In genomic region chr2:5950766-5951595, GRCm38 (mm10) we compare ENCODE assay signal across 8 mouse cellular contexts. TPM values are rescaled to one million over a fixed set of nuclear protein-coding genes. Genes with fewer than 3 reads are reported as not detected.
DNase-seq lines count a peak whose midpoint lies in the region; ATAC-seq and TF ChIP-seq lines count a peak whose summit lies in the region.

TSS of gene Upf2 (plus strand) at chr2:5951469.

- peak within 1 kb of the TSS; percentile 79 to 90 for H3K4me3 ChIP-seq in MEL (ENCODE audit: control insufficient read depth in 1 of 2, insufficient read depth in 1 of 2, low read depth in 2 of 2, low read length in 2 of 2)
- peak within 1 kb of the TSS; percentile 82 for H3K4me3 ChIP-seq in cerebellum, adult 2 months (replicated peaks; ENCODE audit: insufficient read depth, low read depth, low read length)
- peak within 1 kb of the TSS; percentile 94 for H3K4me3 ChIP-seq in forebrain, postnatal 0 days (ENCODE audit: low read depth, low read length)
- peak within 1 kb of the TSS; percentile 90 for H3K4me3 ChIP-seq in lung, embryonic 15.5 days

- DNase-seq in MEL (ENCODE audit: low read depth, low spot score) = peak; percentile 98
- DNase-seq in cerebellum, adult 2 months = peak; percentile 95 to 96
- DNase-seq in forebrain, postnatal 0 days = peak; percentile 98
- DNase-seq in heart, postnatal 4 days = peak; percentile 96
- DNase-seq in layer of hippocampus, adult 8-10 months (ENCODE audit: low spot score in 2 of 2) = peak; percentile 92 to 95
- DNase-seq in ovary, adult 18-20 months (ENCODE audit: low spot score) = peak; percentile 95
- peak; percentile 97 for DNase-seq in thymus, postnatal 0 days (ENCODE audit: low spot score)

- peaks cover 29% of the 10 kb centered on the region for H3K79me2 ChIP-seq in MEL (ENCODE audit: control insufficient read depth, insufficient read depth, low read length, poor library complexity)

- H3K27ac ChIP-seq in MEL (ENCODE audit: control insufficient read depth, low read depth, low read length) = peak within 1 kb of the TSS; percentile 90
- peak within 1 kb of the TSS; percentile 97 for H3K27ac ChIP-seq in cerebellum, adult 2 months (ENCODE audit: insufficient read depth, low read length)
- H3K27ac ChIP-seq in forebrain, postnatal 0 days (ENCODE audit: low read depth, low read length) = peak within 1 kb of the TSS; percentile 68
- peak within 1 kb of the TSS; percentile 76 for H3K27ac ChIP-seq in lung, embryonic 15.5 days

- peak; percentile 97 for ATAC-seq in forebrain, postnatal 0 days
- ATAC-seq in lung, embryonic 15.5 days (ENCODE audit: borderline replicate concordance, extremely low read depth, low FRiP score, low TSS enrichment) = peak; percentile 96

- no peak for TF ChIP-seq EP300 in MEL (IDR thresholded peaks at IDR 0.05; ENCODE audit: low read depth in 1 of 2, low read length in 2 of 2)

- peak within 1 kb of the TSS; percentile 91 for H3K9ac ChIP-seq in MEL (ENCODE audit: control insufficient read depth, low read depth, low read length, poor library complexity, severe bottlenecking)
- H3K9ac ChIP-seq in forebrain, postnatal 0 days = peak within 1 kb of the TSS; percentile 80
- H3K9ac ChIP-seq in lung, embryonic 15.5 days = peak within 1 kb of the TSS; percentile 93

- peak within 1 kb of the TSS; percentile 82 for H3K4me2 ChIP-seq in forebrain, postnatal 0 days (ENCODE audit: low read depth)
- peak within 1 kb of the TSS; percentile 80 for H3K4me2 ChIP-seq in lung, embryonic 15.5 days

- no peak for TF ChIP-seq RAD21 in MEL (IDR thresholded peaks at IDR 0.05; ENCODE audit: low read depth, low read length)

- peak; percentile 37 to 83; a peak in 3 of 4 replicates for TF ChIP-seq POLR2A in MEL (IDR thresholded peaks at IDR 0.05; ENCODE audit: control insufficient read depth in 1 of 2, insufficient read depth in 1 of 2, low read depth in 1 of 2, low read length in 2 of 2, poor library complexity in 1 of 2)
- TF ChIP-seq POLR2A in cerebellum, adult 2 months (IDR thresholded peaks at IDR 0.05; ENCODE audit: borderline replicate concordance, insufficient read depth, low read length) = peak; percentile 51

- H3K36me3 ChIP-seq in MEL (ENCODE audit: control insufficient read depth in 1 of 2, insufficient read depth in 2 of 2, low read length in 2 of 2) = peaks cover 6 to 19% of the 10 kb centered on the region in 2 experiments; a peak in 3 of 4 replicates
- no peaks in the 10 kb centered on the region for H3K36me3 ChIP-seq in forebrain, postnatal 0 days (ENCODE audit: insufficient read depth)
- no peaks in the 10 kb centered on the region for H3K36me3 ChIP-seq in lung, embryonic 15.5 days

- H3K4me1 ChIP-seq in MEL (ENCODE audit: control insufficient read depth in 1 of 2, insufficient read depth in 2 of 2, low read length in 2 of 2) = peaks cover 5 to 12% of the 10 kb centered on the region in 2 experiments
- no peaks in the 10 kb centered on the region; the same call in 1 of the 2 replicates for H3K4me1 ChIP-seq in cerebellum, adult 2 months (ENCODE audit: control insufficient read depth, insufficient read depth, low read length)
- H3K4me1 ChIP-seq in forebrain, postnatal 0 days (ENCODE audit: insufficient read depth) = peaks cover 3% of the 10 kb centered on the region; the same call in 1 of the 2 replicates
- peaks cover 16% of the 10 kb centered on the region; the same call in 1 of the 2 replicates for H3K4me1 ChIP-seq in lung, embryonic 15.5 days

- no peaks in the 10 kb centered on the region for H3K9me3 ChIP-seq in MEL (replicated peaks; ENCODE audit: insufficient read depth, low read length)
- H3K9me3 ChIP-seq in forebrain, postnatal 0 days (ENCODE audit: low read length) = no peaks in the 10 kb centered on the region
- no peaks in the 10 kb centered on the region for H3K9me3 ChIP-seq in lung, embryonic 15.5 days

- peak in 1 of 3 experiments; percentile 19; a peak in 2 of 6 replicates for TF ChIP-seq CTCF in MEL (IDR thresholded peaks at IDR 0.05 in 2 of 3, conservative IDR thresholded peaks at IDR 0.05 in 1 of 3; ENCODE audit: control insufficient read depth in 1 of 3, insufficient read depth in 1 of 3, low read depth in 2 of 3, low read length in 3 of 3, poor library complexity in 1 of 3, severe bottlenecking in 1 of 3)
- TF ChIP-seq CTCF in cerebellum, adult 2 months (IDR thresholded peaks at IDR 0.05; ENCODE audit: borderline replicate concordance, insufficient read depth, low read depth, low read length) = no peak
- peak; percentile 35; the same call in 1 of the 2 replicates for TF ChIP-seq CTCF in forebrain, postnatal 0 days (IDR thresholded peaks at IDR 0.05; ENCODE audit: low read depth)

- no peaks in the 10 kb centered on the region for H3K27me3 ChIP-seq in MEL (ENCODE audit: control insufficient read depth in 1 of 2, insufficient read depth in 2 of 2, low read length in 2 of 2)
- no peaks in the 10 kb centered on the region for H3K27me3 ChIP-seq in cerebellum, adult 2 months (ENCODE audit: control insufficient read depth, insufficient read depth, low read length)
- H3K27me3 ChIP-seq in forebrain, postnatal 0 days (ENCODE audit: insufficient read depth, low read length) = no peaks in the 10 kb centered on the region
- no peaks in the 10 kb centered on the region for H3K27me3 ChIP-seq in lung, embryonic 15.5 days

- under 1% methylated on average over 46 of the region's 54 CpGs for WGBS in cerebellum, adult 2 months
- under 1% methylated on average over 40 of the region's 54 CpGs for WGBS in forebrain, postnatal 0 days
- under 1% methylated on average over 45 of the region's 54 CpGs for WGBS in lung, embryonic 15.5 days

TF ChIP-seq in MEL, 35 proteins besides CTCF, POLR2A, EP300 and RAD21:
- TF ChIP-seq SIN3A (IDR thresholded peaks at IDR 0.05; ENCODE audit: low read length) = peak; percentile 92
- peak; percentile 80 for TF ChIP-seq NELFE (IDR thresholded peaks at IDR 0.05; ENCODE audit: low read depth, low read length)
- peak; percentile 81 for TF ChIP-seq ELF1 (IDR thresholded peaks at IDR 0.05; ENCODE audit: low read depth, low read length)
- no peak for TF ChIP-seq GATA1 (IDR thresholded peaks at IDR 0.05; ENCODE audit: low read depth, low read length)
- TF ChIP-seq SMC3 (IDR thresholded peaks at IDR 0.05; ENCODE audit: low read depth, low read length) = no peak
- TF ChIP-seq POLR2AphosphoS2 (IDR thresholded peaks at IDR 0.05; ENCODE audit: low read length) = peak; percentile 73
- TF ChIP-seq TBP (IDR thresholded peaks at IDR 0.05; ENCODE audit: low read depth, low read length) = peak; percentile 72; the same call in 1 of the 2 replicates
- no peak for TF ChIP-seq POLR2AphosphoS5 (IDR thresholded peaks at IDR 0.05; ENCODE audit: borderline replicate concordance, low read depth, low read length)
- TF ChIP-seq HCFC1 (IDR thresholded peaks at IDR 0.05; ENCODE audit: low read depth, low read length) = peak; percentile 91
- TF ChIP-seq NRF1 (IDR thresholded peaks at IDR 0.05; ENCODE audit: insufficient read depth, low read depth, low read length, poor library complexity, severe bottlenecking) = peak; percentile 97
- peak; percentile 47 for TF ChIP-seq TCF12 (IDR thresholded peaks at IDR 0.05; ENCODE audit: low read depth, low read length)
- TF ChIP-seq MAX (IDR thresholded peaks at IDR 0.05; ENCODE audit: low read length) = peak; percentile 100
- TF ChIP-seq USF2 (IDR thresholded peaks at IDR 0.05; ENCODE audit: borderline replicate concordance in 1 of 2, insufficient read depth in 1 of 2, low read depth in 1 of 2, low read length in 2 of 2) = no peak
- TF ChIP-seq E2F4 (IDR thresholded peaks at IDR 0.05; ENCODE audit: borderline replicate concordance, low read depth, low read length) = peak; percentile 64; the same call in 1 of the 2 replicates
- TF ChIP-seq CHD1 (IDR thresholded peaks at IDR 0.05; ENCODE audit: low read depth, low read length) = no peak
- TF ChIP-seq KAT2A (conservative IDR thresholded peaks at IDR 0.05; ENCODE audit: low read depth, low read length) = peak; percentile 65; the same call in 1 of the 2 replicates
- no peak for TF ChIP-seq USF1 (IDR thresholded peaks at IDR 0.05; ENCODE audit: low read depth, low read length)
- peak; percentile 60; the same call in 1 of the 2 replicates for TF ChIP-seq ZMIZ1 (IDR thresholded peaks at IDR 0.05; ENCODE audit: low read depth, low read length)
- peak; percentile 78; the same call in 1 of the 2 replicates for TF ChIP-seq MXI1 (IDR thresholded peaks at IDR 0.05; ENCODE audit: low read depth, low read length)
- peak; percentile 96 for TF ChIP-seq MAZ (IDR thresholded peaks at IDR 0.05; ENCODE audit: low read depth, low read length)
- 0 out of 2 replicates have a peak, but pooled peaks have one; percentile 10 for TF ChIP-seq GABPA (IDR thresholded peaks at IDR 0.05; ENCODE audit: low read depth, low read length)

RNA-seq across cellular contexts. Expression of gene Upf2, which starts in this region (rescaled TPM):
- 15.2 and 15.3 TPM in 2 replicates for total RNA-seq in MEL (2012; rRNA removed)
- 10 to 100 TPM in 1 of 2 experiments, not detected in 1; 30.9 TPM for polyA plus RNA-seq in MEL (2012; ENCODE audit: insufficient read depth in 1 of 2, insufficient read length in 2 of 2, low read depth in 1 of 2, low replicate concordance in 2 of 2, missing spikeins in 1 of 2)
- 19.3 and 21.8 TPM in 2 replicates for polyA plus RNA-seq in cerebellum, adult 2 months (2012; rRNA removed)
- 9.8 and 11.1 TPM in 2 replicates for total RNA-seq in forebrain, postnatal 0 days (2014; rRNA removed)
- polyA plus RNA-seq in forebrain, postnatal 0 days (2015; fragmentation: Nextera tagmentation; extraction: Ambion mirVana) = 3.3 and 4.1 TPM in 2 replicates
- 10 to 100 TPM; 10.9 to 11.3 TPM for total RNA-seq in heart, postnatal 4 days (2021)
- total RNA-seq in layer of hippocampus, adult 8-10 months (2022) = 10 to 100 TPM; 32.6 to 52.1 (median 41.1) TPM
- polyA plus RNA-seq in lung, embryonic 15.5 days (2015; fragmentation: Nextera tagmentation; extraction: Ambion mirVana) = 7.6 and 9.0 TPM in 2 replicates
- polyA plus RNA-seq in thymus, postnatal 0 days (2015; fragmentation: Nextera tagmentation; extraction: Ambion mirVana) = 7.5 and 10.4 TPM in 2 replicates

Comparison
In these comparisons a context has a peak if more than half of its experiments do, and no peak if none do; other contexts are left out.
1. Peak in every context shown above with its lines: DNase-seq, ATAC-seq, H3K4me3 ChIP-seq and H3K27ac ChIP-seq.